8 mouse cellular contexts compared by ENCODE assay signal in the genomic region with DNA sequence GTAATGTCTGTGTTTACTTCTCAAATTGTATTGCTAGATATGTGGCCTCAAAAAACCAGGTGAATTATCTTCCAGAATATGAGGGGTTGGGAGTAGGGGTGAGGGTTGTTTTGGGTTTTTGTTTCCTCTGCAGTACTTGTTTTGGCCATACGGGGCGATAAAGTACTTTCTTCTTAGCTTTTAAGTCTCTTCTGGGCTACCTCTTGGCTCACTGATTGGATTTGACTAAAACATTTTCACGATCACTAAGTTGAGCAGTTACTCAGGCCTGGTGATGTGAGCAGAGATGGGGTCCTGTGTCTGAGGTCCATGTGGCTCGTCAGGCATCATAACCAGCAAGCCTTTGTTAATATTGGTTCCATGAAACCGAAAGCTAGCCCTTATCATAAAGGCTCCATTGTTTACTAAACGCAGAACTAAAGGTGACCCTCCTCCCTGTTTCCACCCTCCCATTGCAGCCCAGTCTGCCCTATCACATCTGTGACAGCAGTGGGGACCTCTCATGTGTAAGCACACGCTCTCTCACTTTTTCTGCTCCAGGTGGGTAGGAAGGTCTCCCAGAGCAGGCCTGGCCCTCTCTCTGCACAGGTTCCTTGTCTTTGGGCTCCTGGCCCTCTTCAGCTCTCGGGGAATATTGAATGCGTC. TPM values are rescaled to one million over a fixed set of nuclear protein-coding genes. Genes with fewer than 3 reads are reported as not detected.
DNase-seq lines count a peak whose midpoint lies in the region; ATAC-seq and TF ChIP-seq lines count a peak whose summit lies in the region.

No protein-coding gene starts in this region.

- peak; percentile 58 for TF ChIP-seq CTCF in E14TG2a.4 (conservative IDR thresholded peaks at IDR 0.05; ENCODE audit: low read length)
- peak; percentile 52 for TF ChIP-seq CTCF in lung, embryonic 14.5 days (IDR thresholded peaks at IDR 0.05; ENCODE audit: low read depth)

- 66% methylated on average over 9 of the region's 9 CpGs for WGBS in hindbrain, embryonic 10.5 days
- 64% methylated on average over 9 of the region's 9 CpGs for WGBS in hindbrain, embryonic 16.5 days
- WGBS in lung, embryonic 14.5 days: 61% methylated on average over 9 of the region's 9 CpGs

- no peak overlapping the region for H3K4me3 ChIP-seq in hindbrain, embryonic 10.5 days
- H3K4me3 ChIP-seq in hindbrain, embryonic 16.5 days (ENCODE audit: low read length): no peak overlapping the region
- H3K4me3 ChIP-seq in E14TG2a.4 (replicated peaks; ENCODE audit: low read length): peak overlapping the region; percentile 20; the same call in 1 of the 2 replicates
- H3K4me3 ChIP-seq in lung, embryonic 14.5 days (ENCODE audit: low read depth, low read length): no peak overlapping the region

- peaks cover 8% of the 10 kb centered on the region; the same call in 1 of the 2 replicates for H3K36me3 ChIP-seq in hindbrain, embryonic 10.5 days
- H3K36me3 ChIP-seq in hindbrain, embryonic 16.5 days (ENCODE audit: control insufficient read depth, insufficient read depth, low read length): no peaks in the 10 kb centered on the region
- peaks cover 74% of the 10 kb centered on the region for H3K36me3 ChIP-seq in E14TG2a.4 (ENCODE audit: insufficient read depth, low read length)
- peaks cover 30% of the 10 kb centered on the region for H3K36me3 ChIP-seq in lung, embryonic 14.5 days (ENCODE audit: insufficient read depth)

- H3K27me3 ChIP-seq in hindbrain, embryonic 10.5 days (ENCODE audit: insufficient read depth, poor library complexity, severe bottlenecking): no peaks in the 10 kb centered on the region
- no peaks in the 10 kb centered on the region for H3K27me3 ChIP-seq in hindbrain, embryonic 16.5 days (replicated peaks; ENCODE audit: control insufficient read depth, insufficient read depth, low read length)
- H3K27me3 ChIP-seq in E14TG2a.4 (ENCODE audit: insufficient read depth, low read length): no peaks in the 10 kb centered on the region
- H3K27me3 ChIP-seq in lung, embryonic 14.5 days (ENCODE audit: insufficient read depth, low read length): no peaks in the 10 kb centered on the region

- 0 out of 2 replicates have a peak overlapping the region, but pooled peaks have one; percentile 40 for H3K27ac ChIP-seq in hindbrain, embryonic 10.5 days
- no peak overlapping the region for H3K27ac ChIP-seq in hindbrain, embryonic 16.5 days (ENCODE audit: low read depth, low read length)
- H3K27ac ChIP-seq in lung, embryonic 14.5 days (ENCODE audit: low read depth): no peak overlapping the region

- H3K4me1 ChIP-seq in hindbrain, embryonic 10.5 days (replicated peaks): peaks cover 11% of the 10 kb centered on the region
- no peaks in the 10 kb centered on the region for H3K4me1 ChIP-seq in hindbrain, embryonic 16.5 days (ENCODE audit: control insufficient read depth, insufficient read depth, low read depth, low read length)
- peaks cover 88% of the 10 kb centered on the region for H3K4me1 ChIP-seq in E14TG2a.4 (replicated peaks; ENCODE audit: low read depth, low read length)
- no peaks in the 10 kb centered on the region for H3K4me1 ChIP-seq in lung, embryonic 14.5 days (ENCODE audit: insufficient read depth)

- no peak overlapping the region for H3K4me2 ChIP-seq in hindbrain, embryonic 16.5 days (ENCODE audit: low read length)
- H3K4me2 ChIP-seq in lung, embryonic 14.5 days: no peak overlapping the region

- ATAC-seq in hindbrain, embryonic 16.5 days: no peak
- ATAC-seq in lung, embryonic 14.5 days (ENCODE audit: insufficient read depth): no peak

- H3K9ac ChIP-seq in hindbrain, embryonic 16.5 days (ENCODE audit: low read depth, low read length): no peak overlapping the region
- no peak overlapping the region for H3K9ac ChIP-seq in lung, embryonic 14.5 days

- no peaks in the 10 kb centered on the region for H3K9me3 ChIP-seq in hindbrain, embryonic 10.5 days
- H3K9me3 ChIP-seq in hindbrain, embryonic 16.5 days (ENCODE audit: control insufficient read depth, low read length): no peaks in the 10 kb centered on the region
- H3K9me3 ChIP-seq in E14TG2a.4 (ENCODE audit: low read length): no peaks in the 10 kb centered on the region
- no peaks in the 10 kb centered on the region for H3K9me3 ChIP-seq in lung, embryonic 14.5 days (ENCODE audit: low read depth, low read length)

- DNase-seq in hindbrain, embryonic 10.5 days (ENCODE audit: low spot score): no peak
- peak; percentile 28 for DNase-seq in embryo, embryonic 9.5 days (ENCODE audit: extremely low spot score)
- DNase-seq in lung, embryonic 14.5 days: peak; percentile 64
- DNase-seq in yolk sac, embryonic 10.5 days (ENCODE audit: low spot score): no peak
- DNase-seq in cerebellum, adult 18-20 months: no peak
- DNase-seq in adrenal gland, adult 18-20 months (ENCODE audit: low spot score in 2 of 2): no peak

RNA-seq across cellular contexts. Expression of a gene that starts 47.5 kb away (rescaled TPM):
- 1.1 and 1.4 TPM in 2 replicates for polyA plus RNA-seq in hindbrain, embryonic 10.5 days (2016; fragmentation: Nextera tagmentation; extraction: Ambion mirVana)
- polyA plus RNA-seq in hindbrain, embryonic 16.5 days (2015; fragmentation: Nextera tagmentation; extraction: Ambion mirVana): 0.95 and 1.2 TPM in 2 replicates
- polyA plus RNA-seq in lung, embryonic 14.5 days (2014; fragmentation: Nextera tagmentation; extraction: Ambion mirVana): 2.1 and 2.3 TPM in 2 replicates
- total RNA-seq in adrenal gland, adult 18-20 months (2021): under 1 TPM; 0.46 to 0.51 TPM

RNA-seq across cellular contexts. Expression of a gene that starts 53.5 kb away (rescaled TPM):
- 0.42 and 0.86 TPM in 2 replicates for polyA plus RNA-seq in hindbrain, embryonic 10.5 days (2016; fragmentation: Nextera tagmentation; extraction: Ambion mirVana)
- 0.54 TPM in 1 of 2 replicates, not detected in the other for polyA plus RNA-seq in hindbrain, embryonic 16.5 days (2015; fragmentation: Nextera tagmentation; extraction: Ambion mirVana)
- 0.37 TPM in 1 of 2 replicates, not detected in the other for polyA plus RNA-seq in lung, embryonic 14.5 days (2014; fragmentation: Nextera tagmentation; extraction: Ambion mirVana)
- 100 to 1,000 TPM; 202 to 415 TPM for total RNA-seq in adrenal gland, adult 18-20 months (2021)

RNA-seq across cellular contexts. Expression of a gene that starts 58.4 kb away (rescaled TPM):
- polyA plus RNA-seq in hindbrain, embryonic 10.5 days (2016; fragmentation: Nextera tagmentation; extraction: Ambion mirVana): 16.7 and 17.2 TPM in 2 replicates
- 21.7 and 23.2 TPM in 2 replicates for polyA plus RNA-seq in hindbrain, embryonic 16.5 days (2015; fragmentation: Nextera tagmentation; extraction: Ambion mirVana)
- 12.4 and 13.6 TPM in 2 replicates for polyA plus RNA-seq in lung, embryonic 14.5 days (2014; fragmentation: Nextera tagmentation; extraction: Ambion mirVana)
- total RNA-seq in adrenal gland, adult 18-20 months (2021): 10 to 100 TPM; 31.8 to 40.5 TPM

Comparison
In these comparisons a context has a peak if more than half of its experiments do, and no peak if none do; other contexts are left out.
1. DNase-seq: peak in embryo, embryonic 9.5 days (single experiment) and lung, embryonic 14.5 days (single experiment); none in hindbrain, embryonic 10.5 days (single experiment), yolk sac, embryonic 10.5 days (single experiment), cerebellum, adult 18-20 months (0 of 2) and adrenal gland, adult 18-20 months (0 of 2).